ENCODE assay signal across 8 mouse cellular contexts in genomic region chr1:52004096-52004495, GRCm38 (mm10). TPM values are rescaled to one million over a fixed set of nuclear protein-coding genes. Genes with fewer than 3 reads are reported as not detected.
A peak's percentile ranks its signal among the peaks of the same experiment; 100 is the strongest.
DNase-seq lines count a peak whose midpoint lies in the region.

No protein-coding gene starts in this region.

- peak; percentile 34 to 88 for DNase-seq in heart, adult 18-20 months
- DNase-seq in heart, postnatal 25 days (ENCODE audit: low spot score): no peak
- peak; percentile 60 to 61 for DNase-seq in adrenal gland, adult 18-20 months (ENCODE audit: low spot score in 2 of 2)
- DNase-seq in embryo, embryonic 10 days (ENCODE audit: low spot score): peak; percentile 86
- peak; percentile 34 to 58 for DNase-seq in gastrocnemius, postnatal 4 days (ENCODE audit: low spot score in 2 of 2)
- DNase-seq in layer of hippocampus, postnatal 25 days (ENCODE audit: extremely low spot score in 1 of 2, low spot score in 1 of 2): peak; percentile 64 to 88
- peak; percentile 69 for DNase-seq in mesoderm, embryonic 11.5 days (ENCODE audit: low read depth, low spot score)
- DNase-seq in spleen, postnatal 14 days (ENCODE audit: low spot score in 2 of 2): peak; percentile 45 to 71

- intact Hi-C loops in heart, postnatal 25 days (cut with DNase I): loop anchor here (1.0 kb wide), 1 partner anchor 95 kb away; no protein-coding TSS in a partner anchor

RNA-seq across cellular contexts. Expression of gene Stat4, which starts 17.1 kb away (rescaled TPM):
- total RNA-seq in heart, adult 18-20 months (2021): 1 to 10 TPM in 1 of 2 experiments, under 1 TPM in 1; 0.47 to 1.1 TPM
- total RNA-seq in heart, postnatal 25 days (2021): under 1 TPM in 1 of 2 experiments, not detected in 1; 0.22 TPM
- under 1 TPM; 0.27 to 0.77 TPM for total RNA-seq in adrenal gland, adult 18-20 months (2021)
- total RNA-seq in gastrocnemius, postnatal 4 days (2021): under 1 TPM in 1 of 2 experiments, not detected in 1; 0.21 TPM
- under 1 TPM; 0.31 to 0.71 TPM for total RNA-seq in layer of hippocampus, postnatal 25 days (2021)
